Mouse (Mus musculus) spleen, postnatal 14 days (tissue): ENCODE results near the gene Spag9.
"Not testable (repeated sequence)": the region's sequence is repeated elsewhere in the genome, so short reads cannot be mapped to it uniquely, and the experiment has no call there.

Experiments used
- DNase-seq, 2 experiments: peaks; one replicate each; pipeline ENCODE4 v3.0.0; 2021 to 2022; ENCODE audit warnings: low spot score in 2 of 2

Spag9 gene

GRCm38 (mm10) chr11:94054176-94054575 lies 58.3 kb downstream of the Spag9 start:
- DNase-seq = no peak

- no peak for DNase-seq
Measured at GRCm38 (mm10) chr11:94054901-94055300, 59.0 kb downstream of the Spag9 start.

GRCm38 (mm10) chr11:94063941-94064340 lies 68.0 kb downstream of the Spag9 start:
- DNase-seq = no peak

DNA sequence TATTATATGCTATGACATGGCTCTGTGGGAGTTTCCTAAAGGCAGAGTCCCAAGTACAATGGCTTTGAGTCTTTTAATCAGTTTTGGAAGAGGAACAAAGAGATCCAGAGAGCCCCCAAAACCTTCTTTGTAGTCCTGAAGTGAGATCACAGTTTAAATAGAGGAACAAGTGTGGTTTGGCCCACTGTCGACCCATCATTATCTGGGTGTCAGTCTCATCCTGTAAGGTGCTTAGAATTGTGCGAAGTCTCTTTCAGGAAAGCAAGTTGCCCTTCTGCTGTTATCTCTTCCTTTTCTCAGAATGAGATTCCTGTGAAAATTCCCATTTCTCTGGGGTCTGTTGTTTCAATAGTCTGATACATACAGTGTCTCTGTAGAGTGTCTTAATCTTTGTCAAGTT lies 74.6 kb downstream of the Spag9 start:
- no peak for DNase-seq

GRCm38 (mm10) chr11:94073283-94073682 lies 77.4 kb downstream of the Spag9 start:
- no peak for DNase-seq

GRCm38 (mm10) chr11:94086966-94087365 lies 91.1 kb downstream of the Spag9 start:
- DNase-seq = not testable (repeated sequence)

GRCm38 (mm10) chr11:94090496-94090895 lies 94.6 kb downstream of the Spag9 start:
- DNase-seq = no peak

DNA sequence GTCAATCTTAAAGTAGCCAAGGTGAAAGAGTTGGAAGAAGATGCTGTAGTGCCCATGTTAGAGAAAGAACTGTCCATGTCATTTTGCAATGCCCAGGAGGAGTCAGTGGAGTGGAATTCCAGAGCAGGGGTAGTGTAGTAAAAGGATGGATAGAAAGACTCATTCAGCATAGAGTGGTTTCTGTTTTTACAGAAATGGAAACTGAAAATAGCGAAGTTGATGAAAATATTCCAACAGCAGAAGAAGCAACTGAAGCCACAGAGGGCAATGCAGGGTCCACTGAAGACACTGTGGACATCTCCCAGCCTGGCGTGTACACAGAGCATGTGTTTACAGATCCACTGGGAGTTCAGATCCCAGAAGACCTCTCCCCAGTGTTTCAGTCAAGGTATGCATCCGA lies 101.6 kb downstream of the Spag9 start:
- no peak for DNase-seq

DNA sequence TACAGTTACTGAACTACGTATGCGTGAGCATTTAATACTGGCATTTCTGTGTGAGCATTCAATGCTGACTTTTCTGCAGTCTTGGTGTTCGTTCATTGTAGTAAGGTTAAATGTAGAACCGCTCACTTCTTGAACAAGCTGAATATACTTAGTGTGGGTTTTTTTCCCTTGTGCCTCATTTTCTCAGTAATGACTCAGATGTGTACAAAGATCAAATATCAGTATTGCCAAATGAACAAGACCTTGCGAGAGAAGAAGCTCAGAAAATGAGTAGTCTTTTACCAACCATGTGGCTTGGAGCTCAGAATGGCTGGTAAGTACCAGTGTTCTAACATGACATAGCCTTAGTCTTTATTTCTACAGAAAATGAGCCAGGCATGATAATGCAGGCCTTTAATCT lies 102.9 kb downstream of the Spag9 start:
- no peak for DNase-seq

DNA sequence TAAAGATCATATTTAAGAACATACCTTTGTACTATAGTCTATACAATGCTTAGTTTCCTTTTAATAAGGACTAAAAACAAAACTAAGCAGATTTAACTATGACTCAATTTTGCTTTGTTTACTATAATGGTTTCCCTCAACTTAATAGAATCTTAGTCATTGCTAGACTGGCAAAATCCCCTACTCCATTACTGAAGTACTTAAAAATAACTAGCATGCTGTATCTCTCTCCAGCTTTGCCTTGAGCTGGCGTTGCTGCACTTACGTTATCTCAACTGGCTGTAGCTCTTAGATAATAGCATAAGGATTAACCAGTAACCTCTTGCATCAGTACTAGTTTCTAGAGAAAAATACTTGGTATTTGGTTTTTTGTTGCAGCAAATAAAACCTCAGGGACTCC lies 117.9 kb downstream of the Spag9 start:
- DNase-seq = no peak

DNA sequence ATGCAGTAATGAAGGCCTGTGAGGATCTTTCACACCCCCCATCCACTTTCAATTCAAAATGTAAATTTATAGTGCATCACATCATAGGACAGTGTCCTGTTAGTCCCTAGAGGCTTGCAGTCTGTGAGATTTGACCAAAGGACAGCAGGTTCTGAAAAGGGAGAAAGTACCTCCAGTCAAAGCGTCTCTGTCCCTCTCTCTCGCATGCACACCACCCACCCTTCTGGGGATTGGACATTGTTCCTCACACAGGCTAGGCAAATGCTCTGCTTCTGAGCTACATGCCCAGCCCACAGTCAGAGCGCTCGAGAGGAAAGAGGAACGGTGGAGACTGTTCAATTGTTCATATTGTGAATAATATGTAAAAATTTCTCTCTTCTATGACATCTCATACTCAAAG lies 119.5 kb downstream of the Spag9 start:
- no peak for DNase-seq

- DNase-seq = no peak
Measured at GRCm38 (mm10) chr11:94116655-94117054, 120.8 kb downstream of the Spag9 start.

GRCm38 (mm10) chr11:94117836-94118235 lies 121.9 kb downstream of the Spag9 start:
- no peak for DNase-seq

DNA sequence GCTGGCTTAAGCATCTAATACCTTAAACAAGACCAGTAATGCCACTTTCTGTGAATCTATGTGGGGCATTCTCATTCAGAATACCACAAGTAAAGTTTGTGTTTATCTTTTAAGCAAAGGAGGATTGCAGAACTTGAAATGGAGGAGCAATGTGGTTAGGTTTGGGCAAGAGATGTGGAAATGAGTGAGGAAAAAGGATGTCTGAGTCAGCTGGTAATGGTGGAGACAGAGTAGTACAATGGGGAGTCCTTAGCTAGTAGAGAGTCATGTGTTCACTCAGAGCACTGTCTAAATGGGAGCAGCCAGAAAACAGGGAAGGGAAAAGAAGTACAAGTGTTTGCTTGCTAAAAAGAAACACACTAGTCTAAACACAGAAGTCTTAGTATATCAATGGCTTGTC lies 122.7 kb downstream of the Spag9 start:
- DNase-seq = no peak

DNA sequence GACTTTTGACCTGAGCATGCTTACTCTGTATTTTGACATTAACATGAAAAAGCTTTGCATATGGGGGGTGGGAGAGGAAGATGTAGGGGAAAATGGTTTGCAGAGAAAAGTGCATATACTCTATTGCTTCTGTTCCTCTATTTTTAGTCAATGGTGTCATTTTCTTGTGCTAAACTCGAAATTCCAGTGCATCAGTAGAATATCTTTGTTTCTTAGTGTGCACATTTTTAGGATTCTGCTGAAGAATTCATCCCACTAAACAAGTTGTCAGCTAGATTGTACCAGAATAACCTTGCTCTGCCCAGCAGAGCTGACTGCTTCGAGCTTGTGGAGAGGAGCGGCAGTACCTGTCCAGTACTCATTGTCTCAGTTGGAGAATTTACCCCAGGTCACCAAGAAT lies 124.8 kb downstream of the Spag9 start:
- no peak for DNase-seq

DNA sequence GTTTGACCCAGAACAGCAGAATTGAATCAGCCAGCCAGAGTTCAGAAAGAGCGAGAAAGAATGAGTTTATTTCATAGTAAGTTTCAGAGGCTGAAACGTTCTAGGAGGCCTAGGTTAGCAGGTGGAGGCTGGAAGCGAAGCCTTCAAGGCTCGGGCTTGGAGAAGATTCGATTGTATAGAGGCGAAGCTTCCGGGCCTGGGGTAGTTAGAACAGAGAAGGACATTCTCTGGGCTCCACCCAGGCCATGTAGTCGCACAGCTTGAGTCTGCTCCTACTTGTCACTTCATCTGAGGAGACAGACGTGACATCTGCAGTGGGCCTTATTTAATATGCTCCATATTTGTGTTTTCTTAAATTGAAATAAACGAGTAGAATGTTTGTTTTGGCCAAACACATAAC lies 125.6 kb downstream of the Spag9 start:
- DNase-seq = no peak

DNA sequence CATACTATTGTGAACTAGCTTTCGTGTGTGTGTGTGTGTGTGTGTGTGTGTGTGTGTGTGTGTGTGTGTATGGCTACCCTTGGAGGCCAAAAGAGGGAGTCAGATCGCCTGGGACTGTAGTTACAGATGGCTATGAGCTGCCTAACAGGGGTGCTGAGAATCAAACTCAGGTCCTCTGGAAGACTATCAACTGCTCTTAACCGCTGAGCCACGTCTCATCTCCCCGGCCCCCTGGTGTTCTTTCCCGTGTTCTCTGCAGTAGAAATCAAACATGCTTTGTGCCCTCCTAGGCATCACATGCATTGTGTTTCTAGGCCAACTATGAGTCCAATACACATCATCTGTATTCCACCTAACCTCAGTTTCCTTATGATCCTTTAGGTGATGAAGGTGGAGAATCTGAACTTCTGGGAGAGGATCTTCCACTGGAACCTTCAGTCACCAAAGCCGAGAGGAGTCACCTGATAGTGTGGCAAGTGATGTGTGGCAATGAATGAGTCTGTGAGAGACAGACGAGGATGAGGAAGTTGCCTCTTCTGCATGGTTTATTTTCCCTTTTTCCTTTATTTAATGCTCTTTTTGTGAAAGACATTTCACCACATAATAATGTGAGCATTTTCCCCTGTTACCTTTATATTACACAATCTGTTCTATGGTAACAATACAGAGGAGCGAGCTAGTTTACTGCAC lies 126.6 kb downstream of the Spag9 start:
- DNase-seq = no peak

GRCm38 (mm10) chr11:94126701-94127100 lies 130.8 kb downstream of the Spag9 start:
- DNase-seq = no peak

GRCm38 (mm10) chr11:94127966-94128365 lies 132.1 kb downstream of the Spag9 start:
- peak; percentile 47 to 74 for DNase-seq

DNA sequence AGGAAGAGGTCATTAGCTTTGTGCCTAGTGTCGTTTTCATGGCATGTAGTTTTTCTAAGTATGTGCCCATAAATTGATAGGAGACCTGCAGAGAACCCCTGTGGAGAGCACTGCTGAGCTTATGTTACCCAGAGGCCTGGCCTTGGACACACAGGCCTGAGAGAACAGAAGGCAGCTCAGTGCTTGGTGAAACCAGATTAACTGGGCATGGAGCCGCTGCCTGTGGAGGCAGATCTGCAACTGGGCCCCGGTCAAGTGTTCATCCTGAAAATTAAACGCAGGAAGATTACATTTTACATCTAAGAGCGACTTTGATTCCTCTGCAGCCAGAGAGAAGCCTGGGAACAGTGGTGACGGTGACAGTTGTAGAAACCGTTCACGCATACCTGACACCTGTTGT lies 132.6 kb downstream of the Spag9 start:
- no peak for DNase-seq

GRCm38 (mm10) chr11:94129261-94130059 lies 133.6 kb downstream of the Spag9 start:
- DNase-seq = peak in 1 of 2 experiments; percentile 35

- no peak for DNase-seq
Measured at GRCm38 (mm10) chr11:94130118-94131095, 134.5 kb downstream of the Spag9 start.
